Mouse (Mus musculus) frontal cortex, postnatal 36 days (tissue): ENCODE data around the gene Fgfr2.

Experiments
- DNase-seq, 2 experiments: peaks; one replicate each; pipeline ENCODE4 v3.0.0; 2022; ENCODE audit warnings: low spot score in 2 of 2

Fgfr2 gene

GRCm38 (mm10) chr7:132412520-132412919, 710.6 kb downstream of the Fgfr2 start:
- no peak for DNase-seq

DNA sequence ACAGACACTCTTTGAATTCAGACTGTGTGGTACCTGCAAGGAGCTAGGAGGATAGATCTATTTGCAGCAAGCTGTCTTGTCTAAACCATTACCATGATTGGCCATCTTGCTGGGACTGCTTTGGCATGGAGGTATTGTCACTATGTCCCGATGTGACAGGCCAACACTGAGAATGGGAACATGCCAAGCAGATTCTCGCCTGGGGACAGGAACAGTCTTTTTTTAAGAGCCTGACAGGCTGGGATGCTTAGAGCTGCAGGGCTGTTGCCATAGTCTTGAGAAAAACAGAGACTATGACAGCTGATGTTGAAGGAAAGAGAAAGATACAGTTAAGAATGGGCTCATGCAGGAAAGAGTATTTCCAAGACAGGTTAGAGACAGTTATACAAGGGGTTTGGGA, 711.4 kb downstream of the Fgfr2 start:
- no peak for DNase-seq

DNA sequence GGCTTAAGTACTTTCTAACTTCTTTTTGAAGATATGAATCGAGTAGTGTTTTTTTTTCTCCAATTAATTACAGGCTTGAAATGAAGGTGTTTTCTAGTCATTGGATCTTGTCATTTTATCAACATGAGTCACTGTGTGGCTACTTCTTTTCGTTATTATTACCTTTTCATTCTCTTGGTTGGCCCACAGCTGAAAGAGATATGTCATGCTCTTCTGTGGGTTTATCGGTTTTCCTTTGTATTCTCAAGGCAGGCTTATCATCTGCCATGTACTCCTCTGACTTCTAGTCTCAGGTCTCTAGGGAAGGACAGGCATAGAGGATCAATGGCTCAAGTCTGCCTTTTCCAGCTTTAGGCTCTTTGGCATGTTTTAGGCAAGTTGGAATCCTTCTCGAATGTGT, 712.2 kb downstream of the Fgfr2 start:
- DNase-seq = no peak

GRCm38 (mm10) chr7:132409890-132410289, 713.3 kb downstream of the Fgfr2 start:
- DNase-seq = peak in 1 of 2 experiments; percentile 52

DNA sequence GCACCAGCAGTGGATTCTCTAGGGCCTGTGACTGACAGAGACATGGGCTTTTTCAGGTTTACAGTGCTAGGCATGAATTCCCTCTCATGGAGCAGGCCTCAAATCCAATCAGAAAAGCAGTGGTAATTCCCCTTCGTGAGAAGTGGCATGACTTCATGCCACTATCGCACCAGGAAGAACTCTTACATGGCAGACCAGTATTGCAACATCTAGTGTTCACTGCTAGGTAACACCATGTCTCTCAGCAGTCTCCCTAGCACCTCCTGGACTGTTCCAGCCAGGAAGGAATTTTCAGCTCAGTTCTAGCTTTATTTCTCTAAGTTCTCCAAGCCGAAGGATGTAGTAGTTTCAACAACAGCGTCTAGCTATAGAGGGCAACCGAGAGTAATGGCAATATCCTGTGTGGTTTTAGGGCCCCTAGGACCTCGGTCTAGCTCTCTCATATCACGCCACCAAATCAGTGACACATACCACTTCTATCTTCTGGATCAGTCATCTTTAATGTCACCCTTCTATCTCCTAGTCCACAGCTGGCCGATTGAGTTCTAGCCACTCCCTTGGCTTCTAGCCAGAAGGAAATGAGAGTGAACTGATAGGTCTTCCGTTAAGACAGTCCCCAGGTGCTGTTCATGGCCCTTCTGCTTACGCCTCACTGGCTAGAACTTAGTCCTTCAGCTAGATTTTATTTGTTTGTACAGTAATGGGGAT, 720.6 kb downstream of the Fgfr2 start:
- no peak for DNase-seq

- no peak for DNase-seq
Observed at GRCm38 (mm10) chr7:132398487-132398886, 724.7 kb downstream of the Fgfr2 start.

DNA sequence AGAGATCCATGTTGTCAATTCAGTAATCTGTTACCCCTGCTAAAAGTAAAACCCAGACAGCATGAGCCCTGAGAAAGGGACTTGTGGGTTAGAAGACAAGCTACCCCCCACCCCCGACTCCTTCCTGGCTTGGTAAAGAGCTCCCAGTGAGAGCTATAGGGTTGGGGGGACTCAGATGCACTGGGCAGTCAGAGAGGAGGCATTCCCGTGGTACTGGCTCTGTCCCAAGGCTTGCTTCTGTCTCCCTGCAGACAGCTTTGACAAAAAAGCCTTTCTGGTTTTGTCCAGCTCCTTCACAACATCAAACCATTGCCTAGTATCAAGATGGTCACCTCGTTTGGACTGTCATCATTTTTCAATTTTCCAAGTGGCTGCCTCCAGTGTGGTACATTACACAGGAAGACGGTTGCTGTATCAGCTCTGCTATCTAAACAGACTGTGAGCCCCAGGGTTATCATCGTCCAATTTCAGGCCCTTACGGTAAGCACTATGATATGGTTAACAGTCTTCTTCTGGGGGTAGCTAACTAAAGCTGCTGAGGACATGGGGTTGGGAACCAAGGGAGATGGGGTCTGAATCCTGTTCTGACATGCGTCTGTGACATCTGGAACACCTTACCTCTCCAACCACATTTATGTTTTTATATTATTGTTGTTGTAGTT, 726.4 kb downstream of the Fgfr2 start:
- no peak for DNase-seq

GRCm38 (mm10) chr7:132393582-132394175, 729.5 kb downstream of the Fgfr2 start:
- DNase-seq = no peak

DNA sequence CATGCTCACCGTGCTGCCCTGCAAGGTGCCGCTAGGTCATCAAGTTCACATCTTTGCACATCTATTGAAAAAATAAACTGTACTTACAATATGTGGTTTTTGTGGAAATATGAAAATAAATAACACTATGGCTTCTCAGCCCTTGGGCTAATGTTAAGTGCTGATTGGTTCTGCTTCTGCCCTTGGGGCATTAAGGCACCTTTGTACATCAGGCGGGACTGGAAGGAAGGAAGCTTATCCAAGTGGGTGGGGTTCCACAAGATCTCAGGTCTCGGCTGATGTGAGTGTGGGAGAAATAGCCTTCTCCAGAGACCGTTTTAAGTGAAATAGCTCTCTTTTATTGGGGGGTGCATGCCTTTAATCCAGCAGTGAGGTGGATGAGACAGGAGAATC, 730.1 kb downstream of the Fgfr2 start:
- no peak for DNase-seq

DNA sequence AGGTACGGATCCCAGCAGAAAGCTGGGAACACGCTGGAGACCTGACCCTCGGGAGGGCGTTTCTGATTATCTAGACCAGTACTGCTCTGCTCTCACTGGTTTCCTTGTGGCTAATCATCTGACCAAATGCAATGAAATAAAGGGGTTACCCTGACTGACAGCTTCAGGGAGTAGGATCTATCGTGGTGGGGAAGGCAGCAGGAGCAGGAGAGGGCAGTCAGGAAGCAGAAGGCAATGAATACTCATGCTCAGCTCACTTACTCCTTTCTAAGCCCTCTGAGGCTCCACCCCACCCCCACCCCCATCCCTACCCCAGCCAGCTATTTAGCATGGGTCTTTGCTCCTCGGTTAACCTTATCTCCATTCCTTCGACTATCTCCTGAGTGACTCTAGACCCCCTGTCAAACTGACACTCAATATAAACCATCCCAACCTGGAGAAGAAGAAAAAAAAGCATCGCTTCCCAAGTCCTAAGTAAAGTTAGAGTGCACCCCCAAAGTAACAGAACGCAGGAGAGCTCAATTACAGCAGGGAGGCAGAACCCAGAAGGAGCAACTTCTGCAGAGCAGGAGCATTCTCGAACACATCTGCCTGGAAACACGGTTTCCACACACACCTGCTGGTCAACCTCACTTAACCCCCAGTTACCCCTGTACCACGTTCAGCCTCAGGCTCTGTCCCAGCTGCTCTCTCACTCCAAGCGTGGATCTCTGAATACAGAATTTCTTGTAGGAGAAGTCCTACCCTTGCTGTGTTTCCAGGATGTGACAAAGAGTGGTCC, 730.7 kb downstream of the Fgfr2 start:
- DNase-seq = no peak

GRCm38 (mm10) chr7:132389473-132389872, 733.7 kb downstream of the Fgfr2 start:
- DNase-seq = no peak

GRCm38 (mm10) chr7:132387507-132387906, 735.6 kb downstream of the Fgfr2 start:
- no peak for DNase-seq

DNA sequence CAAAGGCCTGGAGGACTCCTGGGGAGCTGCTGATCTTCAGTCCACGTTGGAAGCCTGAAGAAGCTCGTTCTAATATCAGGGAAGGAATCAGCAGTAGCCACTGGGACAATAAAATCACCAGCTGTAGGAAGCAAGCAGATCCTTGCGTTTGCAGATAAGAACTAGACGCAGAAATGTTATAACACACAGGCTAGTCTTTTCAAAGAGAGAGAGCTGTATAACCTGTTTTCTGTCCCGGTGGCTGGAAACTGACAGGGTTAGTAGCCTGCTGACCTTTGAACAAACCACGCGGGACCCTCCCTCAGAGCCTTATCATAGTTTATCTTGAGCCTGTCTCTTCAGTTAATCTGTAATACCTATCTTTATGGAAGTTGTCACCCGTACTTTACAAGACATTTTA, 736.8 kb downstream of the Fgfr2 start:
- no peak for DNase-seq

DNA sequence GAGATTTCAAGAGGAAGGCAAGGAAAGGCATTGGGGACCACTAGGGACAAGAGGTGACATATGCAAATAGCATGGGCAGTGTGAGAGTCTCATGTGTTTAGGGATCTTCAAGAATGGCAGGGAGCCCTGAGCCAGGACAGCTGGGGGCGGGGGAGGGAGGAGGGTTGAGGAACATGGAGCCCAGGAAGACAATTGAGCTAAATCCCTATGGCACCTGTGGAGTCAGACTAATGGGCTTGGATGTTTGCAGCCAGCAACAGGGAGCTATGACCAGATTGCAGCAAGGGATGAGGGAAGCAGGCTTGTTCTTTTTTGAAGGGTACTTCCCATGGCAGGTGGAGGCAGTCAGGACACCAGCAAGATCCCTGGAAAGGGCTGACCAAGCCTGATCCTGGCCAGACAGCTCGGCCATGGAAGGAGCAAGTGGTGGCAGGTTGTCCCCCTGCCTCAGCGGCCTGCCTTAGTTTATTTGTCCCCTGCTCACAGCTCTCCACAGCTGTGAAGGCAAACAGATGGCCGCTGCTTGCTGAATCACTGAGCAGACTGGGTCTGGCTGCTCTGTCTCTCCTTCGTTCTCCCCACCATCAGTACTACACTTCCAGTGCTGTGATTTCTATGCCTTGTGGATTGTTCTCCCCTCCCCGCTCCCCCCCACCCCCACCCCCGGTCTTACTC, 737.6 kb downstream of the Fgfr2 start:
- DNase-seq = no peak

DNA sequence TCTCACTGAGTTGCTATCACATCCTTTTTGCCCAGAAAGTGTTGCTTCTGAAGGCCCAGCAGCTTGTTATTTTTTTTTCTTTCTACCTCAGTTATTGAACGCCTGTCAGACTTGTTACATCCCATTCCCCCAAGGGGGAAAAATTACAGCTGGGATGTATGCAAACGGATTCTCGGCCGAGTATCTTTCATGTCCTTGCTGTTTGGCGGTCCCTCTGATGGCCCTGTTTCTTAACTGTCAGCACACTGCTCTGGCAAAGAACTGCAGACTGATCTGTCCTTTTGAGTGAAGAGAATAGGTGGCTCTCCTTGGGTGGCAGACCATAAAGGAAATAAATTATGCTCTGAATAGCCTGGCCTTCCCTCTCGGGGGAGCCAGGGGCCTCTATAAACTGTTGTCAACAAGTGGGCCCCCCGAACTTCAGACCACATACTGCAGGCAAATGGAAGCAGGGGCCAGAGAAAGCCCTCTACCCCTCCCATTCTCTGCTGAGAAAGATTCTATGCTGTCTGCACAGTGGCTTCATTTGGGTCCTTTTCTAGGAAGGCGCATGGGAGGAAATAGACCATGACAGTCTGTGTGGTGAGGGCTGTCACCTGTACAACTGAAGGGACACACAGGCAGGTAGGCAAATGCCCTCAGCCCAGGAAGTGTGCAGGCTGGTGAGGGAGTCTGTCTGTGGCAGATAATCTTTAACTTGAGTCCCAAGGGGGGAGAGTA, 738.3 kb downstream of the Fgfr2 start:
- no peak for DNase-seq

GRCm38 (mm10) chr7:132380634-132381336, 742.4 kb downstream of the Fgfr2 start:
- DNase-seq = no peak

DNA sequence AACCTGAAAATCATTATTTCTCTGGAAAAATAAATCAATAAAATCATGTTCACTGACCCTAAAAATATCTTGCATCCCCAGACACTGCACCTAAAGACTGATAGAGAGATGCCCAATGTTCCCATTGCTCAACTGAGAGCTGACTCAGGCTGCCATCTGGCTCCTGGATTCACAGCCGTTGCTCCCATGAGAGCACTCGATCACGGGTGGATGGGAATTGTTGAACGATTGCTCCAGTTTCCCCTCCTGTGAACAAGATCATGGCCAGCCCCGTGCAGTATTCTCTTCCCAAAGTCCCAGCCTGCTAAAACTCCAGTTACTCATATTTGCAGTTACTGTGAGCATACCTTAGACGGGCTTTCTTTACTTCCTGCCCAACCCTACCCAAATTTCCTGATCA, 745.2 kb downstream of the Fgfr2 start:
- no peak for DNase-seq

GRCm38 (mm10) chr7:132373594-132374378, 749.4 kb downstream of the Fgfr2 start:
- DNase-seq = peak in 1 of 2 experiments; percentile 28

DNA sequence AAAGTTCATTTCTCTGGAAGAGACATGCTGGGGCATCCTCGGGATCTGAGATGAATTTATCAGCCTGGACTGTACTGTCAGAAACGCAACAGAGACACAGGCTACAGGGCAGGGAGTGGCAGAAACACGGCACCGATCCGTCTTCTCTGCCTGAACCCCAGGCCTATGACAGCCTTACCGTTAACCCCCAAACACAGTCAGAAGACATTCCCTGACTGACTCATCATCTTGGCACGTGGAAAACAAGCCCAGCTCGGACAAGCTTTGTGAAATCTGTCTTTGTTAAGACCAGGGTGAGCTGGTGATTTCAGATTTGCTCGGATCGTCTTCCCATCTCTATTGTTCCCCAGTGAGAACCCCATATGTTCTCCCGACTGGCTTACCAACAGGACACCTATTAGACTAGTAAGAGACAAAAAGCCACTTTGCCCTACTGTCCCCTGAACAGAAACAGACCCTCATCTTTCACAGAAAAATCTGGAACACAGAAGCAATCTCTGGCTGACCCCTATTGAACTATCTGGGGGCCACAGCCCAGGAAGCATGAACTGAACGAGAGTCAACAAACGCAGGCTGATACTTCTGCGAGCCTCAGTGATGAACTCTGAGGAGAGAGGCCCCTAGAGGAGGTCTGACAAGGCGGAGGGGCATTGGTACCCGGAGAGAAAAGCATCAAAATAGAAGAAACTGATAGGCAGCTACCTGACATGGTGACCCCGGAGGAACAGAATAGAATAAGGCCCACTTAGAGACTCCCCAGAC, 750.2 kb downstream of the Fgfr2 start:
- DNase-seq = no peak
